Mouse (Mus musculus) thymus, postnatal 4 days (tissue): ENCODE data around the gene Nr2e1.
A peak's percentile ranks its signal among the peaks of the same experiment; 100 is the strongest.

ENCODE experiments used
- DNase-seq: peaks from one replicate; pipeline ENCODE4 v3.0.0; 2021

Nr2e1 gene

DNA sequence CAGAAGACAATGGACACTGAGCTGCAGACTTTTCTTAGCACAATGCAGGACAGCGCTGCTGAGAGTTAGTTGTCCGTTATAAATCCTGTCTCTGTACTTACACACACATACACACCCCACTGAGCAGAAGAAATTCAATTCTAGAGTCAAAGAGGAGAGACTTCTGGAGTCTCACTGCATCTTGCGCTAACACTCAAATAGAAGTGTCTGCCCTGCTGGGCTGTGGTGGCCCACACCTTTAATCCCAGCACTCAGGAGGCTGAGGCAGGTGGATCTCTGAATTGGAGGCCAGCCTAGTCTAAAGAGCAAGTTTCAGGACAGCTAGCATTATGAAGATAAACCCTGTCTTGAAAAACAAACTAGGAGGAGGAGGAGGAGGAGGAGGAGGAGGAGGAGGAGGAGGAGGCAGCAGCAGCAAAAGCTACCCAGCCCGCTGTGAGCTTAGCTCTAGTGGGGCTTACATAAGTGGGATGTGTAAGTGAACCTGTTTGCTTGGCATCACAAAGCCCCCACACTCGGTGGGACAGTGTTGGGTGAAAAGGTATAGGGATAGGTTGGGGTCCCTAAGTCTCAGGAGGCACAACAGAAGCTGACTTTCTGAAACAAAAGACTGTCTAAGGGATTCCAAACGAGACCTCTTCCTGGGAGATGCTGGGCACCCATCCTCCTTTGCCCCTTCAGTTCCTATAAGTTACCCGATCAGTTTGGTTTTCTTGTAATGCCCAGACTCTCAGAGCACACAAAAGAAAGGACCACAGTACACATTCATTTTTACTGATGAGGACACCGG, 4.7 kb upstream of the Nr2e1 start:
- no peak for DNase-seq

DNA sequence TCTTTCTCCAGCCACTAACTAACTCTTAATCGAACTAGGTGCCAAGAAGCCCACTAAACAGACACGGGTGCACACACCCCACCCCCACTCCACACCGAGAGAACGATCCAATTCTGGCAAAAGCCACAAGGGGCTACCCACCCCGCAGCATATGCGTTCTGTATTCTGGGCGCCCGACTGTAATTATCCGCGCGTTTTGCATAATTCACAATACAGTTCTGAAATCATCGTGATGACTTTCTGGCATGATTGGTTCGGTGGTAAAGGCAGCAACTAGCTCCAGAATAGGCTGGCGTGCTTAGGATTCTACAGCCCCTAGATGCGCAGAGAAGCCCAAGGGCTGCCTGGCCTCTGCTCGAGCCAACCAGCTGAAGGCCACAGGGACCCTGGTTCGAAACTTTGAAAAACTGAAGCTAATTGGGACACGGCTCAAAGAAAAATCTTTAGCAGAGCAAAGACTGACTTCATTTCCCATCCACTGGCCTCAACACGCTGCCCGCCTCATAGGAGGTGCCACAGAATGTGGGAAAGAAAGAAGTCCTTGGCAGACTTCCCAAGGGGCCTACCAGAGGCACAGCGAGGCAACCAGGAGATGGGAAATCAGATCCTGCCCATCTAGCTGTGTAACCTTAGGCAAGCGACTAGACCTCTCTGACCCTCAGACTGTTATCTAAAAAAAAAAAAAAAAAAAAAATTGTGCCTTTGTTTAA, 2.3 kb upstream of the Nr2e1 start:
- no peak for DNase-seq

DNA sequence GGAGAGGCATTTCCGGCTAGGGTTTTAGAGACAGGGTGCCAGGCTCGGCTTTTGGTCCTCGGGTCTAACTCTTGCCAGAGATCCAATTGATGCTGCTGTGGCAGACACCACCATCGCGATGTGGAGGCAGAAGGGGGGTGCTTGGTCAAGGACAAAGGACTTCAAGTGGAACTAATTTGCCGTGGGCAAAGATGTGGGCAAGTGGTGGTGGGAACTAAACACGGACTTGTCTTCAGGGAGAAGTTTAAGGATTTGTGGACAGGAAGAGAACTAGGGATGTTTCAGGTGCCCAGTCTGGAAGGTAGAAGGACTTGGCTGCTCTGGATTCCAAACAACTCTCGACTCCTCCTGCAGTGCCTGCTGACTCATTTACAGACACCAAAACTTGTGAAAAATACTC, 1.7 kb upstream of the Nr2e1 start:
- no peak for DNase-seq

DNA sequence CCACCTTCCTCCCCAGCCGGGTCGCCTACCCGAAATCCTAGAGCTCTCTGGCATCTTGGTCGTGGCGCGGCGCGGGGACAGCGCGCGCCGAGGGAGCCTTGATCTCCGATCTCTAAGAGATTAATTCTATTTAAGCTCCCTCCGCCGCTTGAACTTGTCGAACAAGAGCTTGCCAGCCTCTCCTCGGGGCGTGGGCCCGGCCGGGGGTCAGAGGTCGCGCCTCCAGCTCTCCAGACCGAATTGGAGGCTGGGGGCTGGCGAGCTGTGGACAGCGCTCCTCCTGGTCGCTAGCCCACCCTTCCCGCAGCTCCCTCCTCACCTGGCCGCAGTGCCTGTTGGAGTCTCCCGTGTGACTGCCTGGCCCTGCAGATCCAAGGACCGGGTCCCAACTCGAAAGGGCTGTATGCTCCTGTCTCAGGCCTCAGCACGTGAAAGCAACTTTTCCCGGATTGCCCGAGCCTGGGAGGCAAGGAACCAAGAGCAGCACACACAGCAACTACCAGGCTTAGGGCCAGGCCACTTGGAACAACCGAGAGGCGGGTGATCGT, 1.1 kb upstream of the Nr2e1 start:
- DNase-seq, result no peak

DNA sequence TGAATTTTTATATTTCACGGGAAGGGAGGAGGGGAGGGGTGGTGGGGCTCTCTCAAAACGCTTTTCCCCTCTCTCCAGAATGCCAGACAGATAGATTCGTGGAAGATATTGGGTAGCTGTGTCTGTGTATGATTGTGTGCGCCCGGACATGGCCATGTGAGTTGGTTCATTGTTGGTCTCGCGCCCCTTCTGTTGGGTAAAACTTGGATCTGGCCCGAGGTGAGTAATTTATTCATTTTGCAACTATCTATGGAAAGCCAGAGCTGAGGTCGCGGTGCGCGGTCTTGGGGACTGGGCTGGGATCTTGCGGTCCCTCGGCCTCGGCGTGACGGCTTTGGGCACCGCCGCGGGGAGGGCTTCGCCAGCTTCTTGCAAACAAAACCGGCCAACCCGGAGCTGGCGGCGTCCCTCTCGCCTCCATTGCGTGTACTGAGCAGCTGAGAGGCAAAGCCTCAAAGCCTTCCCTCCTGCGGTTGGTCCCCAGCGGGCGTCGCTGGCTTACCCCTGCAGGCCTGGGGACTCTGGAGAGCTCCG, 537 bp upstream of the Nr2e1 start:
- DNase-seq, result no peak

DNA sequence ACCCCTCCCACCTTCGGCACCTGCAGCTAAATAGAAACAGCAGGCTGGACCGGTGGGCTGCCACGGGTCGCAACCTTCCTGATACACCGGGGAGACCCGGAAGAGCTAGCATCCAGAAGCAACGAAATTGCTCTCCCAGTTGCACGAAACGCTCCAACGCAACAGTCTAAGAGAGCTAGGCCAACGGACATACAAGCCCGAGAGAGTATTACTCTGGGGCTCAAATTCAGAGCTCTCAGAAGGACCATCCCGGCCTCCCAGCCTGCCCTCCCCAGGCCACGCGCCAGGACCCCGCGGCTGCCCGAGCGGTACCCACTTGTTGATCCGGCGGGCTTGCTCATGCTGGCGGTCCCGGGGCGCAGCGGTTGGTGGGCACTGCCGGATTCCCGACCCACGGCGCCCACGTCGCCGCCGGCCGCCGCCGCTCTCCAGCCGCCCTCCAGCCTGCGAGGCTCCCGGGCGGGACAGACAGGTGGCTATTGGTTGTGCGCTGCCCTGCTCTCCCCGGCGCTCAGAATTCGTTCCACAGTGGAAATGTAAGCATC, 794 bp downstream of the Nr2e1 start:
- DNase-seq, result peak; percentile 26

DNA sequence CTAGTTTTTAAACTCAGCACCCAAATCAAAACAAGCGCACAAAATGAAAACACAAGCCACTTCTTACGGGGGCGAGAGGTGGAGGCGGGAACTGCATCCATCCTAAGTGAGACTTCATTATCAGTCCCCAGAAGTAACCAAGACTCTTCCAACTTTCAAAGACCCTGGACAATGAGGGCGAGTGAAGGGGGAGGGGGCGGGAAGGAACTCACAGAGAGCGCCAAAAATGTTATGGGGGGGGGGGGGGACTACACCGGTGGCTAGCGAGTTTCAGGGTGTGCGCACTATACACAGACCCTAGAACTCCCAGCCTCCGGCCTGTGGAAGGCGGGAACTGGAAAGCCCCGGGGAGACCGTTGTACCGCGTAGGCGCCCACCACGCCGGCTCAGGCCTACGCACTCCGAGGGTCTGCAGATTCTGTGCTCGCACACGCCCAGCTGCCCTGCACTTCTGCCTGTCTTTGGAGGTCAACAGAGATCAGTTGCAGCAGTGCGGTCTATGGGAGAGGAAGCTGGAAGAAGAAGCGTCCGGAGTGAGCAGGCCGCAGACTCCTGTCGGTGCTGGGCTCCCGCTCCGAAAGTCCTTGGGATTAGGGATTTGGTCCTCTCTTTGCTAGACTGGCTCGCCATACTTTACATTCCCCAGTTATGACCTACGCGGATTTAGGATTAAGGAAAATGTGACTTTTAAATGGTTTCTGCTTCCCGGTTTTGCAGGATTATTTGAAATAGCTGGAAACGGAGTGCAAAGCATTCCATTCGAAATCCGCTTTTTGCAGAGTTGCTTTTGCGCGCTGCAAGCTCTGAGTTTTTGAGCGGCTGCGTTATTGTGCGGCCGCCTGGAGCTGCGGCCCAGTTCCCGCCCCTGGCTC, 1.5 kb downstream of the Nr2e1 start:
- DNase-seq, result no peak

DNA sequence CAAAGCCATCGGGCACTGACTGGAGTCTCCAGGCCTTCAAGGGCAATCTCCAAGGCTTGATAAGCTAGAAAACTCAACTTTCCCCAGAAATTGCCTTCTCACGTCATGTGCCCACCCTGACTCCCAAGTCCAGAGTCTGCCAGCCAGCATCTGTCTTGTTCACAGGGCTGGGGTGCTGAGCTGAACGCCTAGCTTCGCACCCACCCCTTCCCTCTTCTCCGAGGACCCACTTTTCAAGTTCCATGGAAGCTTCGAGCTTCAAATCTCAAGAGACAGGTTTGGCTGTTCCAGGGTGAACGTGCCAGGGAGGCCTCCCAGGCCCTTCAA, 2.5 kb downstream of the Nr2e1 start:
- DNase-seq, result no peak

DNA sequence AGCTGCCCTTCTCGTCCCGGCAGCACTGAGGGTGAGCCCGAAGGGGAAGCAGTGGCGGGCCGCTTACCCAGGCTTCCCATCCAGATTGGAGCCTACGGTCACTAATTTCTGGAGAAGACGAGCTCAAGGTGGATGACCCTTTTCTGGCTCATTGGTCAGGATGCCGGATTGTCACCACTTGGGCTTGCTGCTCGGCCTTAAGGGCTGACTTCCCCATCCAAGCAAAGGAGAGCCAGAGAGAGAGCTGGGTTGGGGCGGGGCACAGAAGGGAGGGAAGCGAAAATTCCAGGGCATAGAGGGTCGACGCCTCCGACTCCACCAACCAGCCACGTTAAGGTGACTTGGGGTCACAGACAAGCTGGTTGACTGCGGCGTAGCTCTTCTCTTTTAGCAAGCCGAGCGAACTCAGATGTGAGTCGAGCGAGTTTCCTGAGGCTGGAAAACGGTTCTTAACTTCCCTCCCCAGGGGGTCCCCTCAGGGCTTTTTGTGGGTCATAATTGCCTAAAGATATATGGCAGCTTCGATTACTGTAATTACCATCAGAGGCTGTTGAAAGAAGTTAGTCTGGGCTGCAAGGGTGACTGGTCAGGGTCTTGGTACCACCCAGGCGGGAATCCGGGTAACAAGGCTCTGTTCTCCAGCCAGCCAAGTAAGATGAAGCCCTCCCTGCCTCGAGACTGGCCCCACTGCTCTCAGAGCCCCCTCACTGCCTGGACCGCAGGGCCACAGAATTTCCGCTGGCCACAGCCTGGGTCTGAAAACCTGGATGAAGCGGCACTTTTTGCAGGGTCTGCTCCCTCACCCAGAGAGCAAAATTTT, 3.1 kb downstream of the Nr2e1 start:
- no peak for DNase-seq

DNA sequence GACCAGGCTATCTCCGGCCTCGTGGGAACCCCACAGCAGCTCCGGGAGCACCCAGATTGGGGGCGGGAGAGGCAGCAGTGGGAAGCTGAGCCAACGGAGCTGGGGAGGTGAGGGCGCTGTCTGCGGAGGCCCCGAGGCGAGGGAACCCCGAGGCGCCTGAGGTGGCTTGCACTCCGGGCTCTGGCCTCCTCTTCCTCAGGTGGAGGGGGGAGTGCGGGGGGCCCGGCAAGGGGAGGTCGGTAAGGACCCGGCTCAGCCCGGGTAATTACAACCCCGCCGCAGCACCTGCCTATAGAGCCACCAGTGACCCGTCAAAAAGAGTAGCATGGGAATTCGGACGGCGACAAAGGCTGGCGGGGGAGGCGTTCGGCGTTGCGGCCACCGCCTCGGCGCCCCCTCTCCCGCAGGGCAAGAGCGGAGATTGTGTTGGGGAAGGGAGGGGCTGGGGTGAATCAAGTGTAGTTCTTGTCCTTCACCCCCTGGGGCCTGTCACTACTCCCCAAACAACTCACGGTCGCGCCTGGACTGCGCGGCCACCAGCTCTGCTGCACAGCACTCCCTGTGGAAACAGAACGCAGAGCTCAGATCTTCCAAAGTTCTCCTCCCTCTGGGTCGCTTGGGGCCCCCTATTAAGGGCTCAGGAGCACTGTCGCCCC, 3.8 kb downstream of the Nr2e1 start:
- DNase-seq, result peak; percentile 24

DNA sequence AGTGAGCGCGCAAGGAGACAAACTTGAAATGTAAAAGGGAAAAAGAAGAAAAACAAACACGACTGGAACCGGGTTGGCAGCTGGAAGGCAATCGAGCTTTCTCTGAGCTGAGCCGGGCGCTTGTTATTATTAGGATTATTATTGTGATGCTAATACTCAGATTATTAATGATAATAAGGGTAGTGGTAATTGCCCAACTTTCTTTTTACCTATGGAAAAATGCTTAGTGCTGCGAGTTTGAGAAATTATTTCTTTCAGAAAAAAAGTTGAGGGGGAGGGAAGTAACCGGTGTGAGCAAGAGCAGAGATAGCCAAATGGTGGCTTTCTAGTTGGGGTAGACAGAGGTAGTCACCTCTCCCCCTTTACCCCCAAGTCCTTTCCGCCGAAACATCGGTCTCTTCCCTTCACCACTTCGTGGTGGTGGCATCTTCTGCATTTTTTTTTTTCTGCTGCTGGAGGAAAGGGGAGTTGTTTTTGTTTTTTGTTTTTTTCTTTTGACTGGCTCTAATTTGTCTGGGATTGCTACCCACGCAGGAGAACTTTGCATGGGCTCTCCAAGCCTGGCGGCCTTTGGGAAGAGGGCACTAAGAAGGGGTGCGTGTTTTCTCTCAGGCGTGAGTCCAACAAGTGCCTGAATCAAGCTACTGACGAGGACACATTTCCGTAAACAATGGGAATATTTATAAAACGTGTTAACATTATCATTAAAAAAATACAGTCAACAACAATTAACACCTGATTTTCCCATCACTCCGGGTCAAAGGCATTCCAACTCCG, 4.5 kb downstream of the Nr2e1 start:
- no peak for DNase-seq

DNA sequence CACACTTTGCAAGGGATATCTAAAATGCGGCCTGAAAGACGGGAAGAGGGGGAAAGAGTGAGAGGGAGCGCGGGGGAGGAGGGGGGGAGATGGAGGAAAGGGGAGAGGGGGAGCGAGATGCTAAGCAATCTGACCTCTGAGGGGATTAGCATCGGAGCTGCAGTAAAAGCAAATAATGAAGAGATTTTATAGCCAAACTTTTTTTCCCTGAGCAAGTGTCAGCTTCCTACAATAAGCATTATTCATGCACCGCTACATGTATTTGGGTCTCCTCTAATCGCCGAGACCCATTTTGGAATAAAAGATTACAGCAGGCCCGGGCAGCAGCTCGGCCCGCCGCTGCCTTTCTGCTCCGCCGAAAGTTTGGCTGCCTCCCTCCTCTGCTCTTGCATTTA, 5.2 kb downstream of the Nr2e1 start:
- DNase-seq, result no peak

DNA sequence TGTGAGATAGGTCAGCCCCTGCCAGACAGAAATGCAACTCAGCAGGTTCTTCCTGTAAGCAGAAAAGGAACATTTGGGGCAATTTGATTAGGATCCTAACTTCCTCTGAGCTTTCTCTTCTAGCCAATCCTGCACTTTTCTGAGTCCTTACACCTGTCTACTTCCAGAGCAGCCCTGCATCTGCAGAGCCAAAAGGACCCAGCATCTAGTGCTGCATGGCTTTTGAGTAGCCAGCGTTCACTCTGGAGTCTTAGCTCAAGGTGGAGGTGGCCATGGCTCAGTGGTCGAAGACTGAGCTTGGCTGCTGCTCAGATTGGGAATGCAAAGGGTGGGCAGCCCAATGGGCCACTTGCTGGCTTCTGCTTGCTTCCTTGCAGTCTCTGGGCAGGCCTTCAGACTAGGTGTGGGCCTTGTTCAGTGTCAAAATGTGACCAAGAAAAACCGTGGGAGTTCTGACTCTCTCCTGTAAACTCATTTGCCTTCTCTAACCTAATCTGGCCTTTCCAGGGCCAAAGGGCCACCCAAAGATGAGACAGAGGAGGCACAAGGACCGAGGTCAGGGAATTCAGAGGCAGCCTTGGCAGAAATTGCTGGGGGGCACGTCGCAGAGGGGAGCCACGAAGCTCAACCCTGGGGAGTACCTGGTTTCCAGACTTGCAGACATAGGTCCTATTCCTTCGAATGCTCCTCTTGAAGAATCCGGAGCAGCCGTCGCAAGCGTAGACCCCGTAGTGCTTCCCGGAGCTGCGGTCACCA, 5.7 kb downstream of the Nr2e1 start:
- no peak for DNase-seq

DNA sequence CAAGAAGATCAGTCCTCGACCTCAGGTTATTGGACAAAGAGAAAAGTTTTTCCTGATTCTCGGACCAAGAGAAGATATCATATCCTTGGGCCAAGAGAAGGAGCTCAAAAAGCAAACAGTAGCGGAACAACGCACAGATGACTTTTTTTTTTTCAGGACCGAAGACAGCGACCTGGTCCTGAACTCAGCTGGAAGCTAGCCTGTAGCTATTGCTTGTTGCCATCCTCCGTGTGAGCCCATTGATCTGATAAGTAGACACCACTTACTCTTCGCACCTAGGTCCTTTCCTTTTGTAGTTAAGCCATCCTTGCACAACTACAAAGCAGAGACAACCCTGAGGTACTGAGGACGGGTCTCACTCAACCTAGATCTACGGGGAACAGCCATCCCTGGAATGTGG, 8.8 kb downstream of the Nr2e1 start:
- DNase-seq, result no peak

DNA sequence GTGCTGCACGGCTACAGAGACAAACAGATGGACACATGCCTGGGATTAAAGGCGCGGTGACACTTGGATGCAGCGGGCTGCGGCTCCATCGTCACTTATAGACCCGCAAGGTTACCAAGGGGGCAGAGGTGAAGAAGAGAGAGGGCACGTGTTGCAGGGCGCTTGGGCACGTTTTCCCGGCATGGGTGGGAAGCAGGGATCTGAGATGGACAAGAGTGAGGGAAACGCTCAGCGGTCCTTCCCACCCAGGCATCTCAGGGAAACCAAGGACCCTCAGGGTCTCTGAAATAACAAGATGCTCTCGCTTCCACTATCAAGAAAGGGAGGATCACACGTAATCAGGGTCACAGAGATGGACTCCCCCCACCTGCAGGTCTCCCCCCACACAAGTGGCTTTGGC, 10.5 kb downstream of the Nr2e1 start:
- DNase-seq, result no peak

DNA sequence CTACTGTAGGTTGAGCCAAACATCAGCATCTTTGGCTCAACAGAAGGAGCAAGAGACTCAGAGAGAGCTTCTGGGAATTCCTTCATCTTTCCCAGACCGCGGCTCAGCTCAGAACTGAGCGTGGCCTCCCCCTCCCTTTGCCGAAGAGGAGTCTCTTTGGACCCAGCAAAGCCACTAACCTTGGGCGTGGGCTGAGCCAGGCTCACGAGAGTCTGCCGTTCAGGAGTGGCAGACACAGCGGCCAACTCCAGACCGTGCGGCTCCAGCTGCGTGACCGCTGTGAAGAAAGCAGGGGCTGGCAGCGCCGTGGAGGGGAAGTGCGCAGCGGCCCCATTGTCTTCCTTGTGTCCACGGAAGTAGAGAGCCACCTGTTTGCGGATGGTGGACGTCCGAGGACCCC, 10.9 kb downstream of the Nr2e1 start:
- DNase-seq, result no peak

DNA sequence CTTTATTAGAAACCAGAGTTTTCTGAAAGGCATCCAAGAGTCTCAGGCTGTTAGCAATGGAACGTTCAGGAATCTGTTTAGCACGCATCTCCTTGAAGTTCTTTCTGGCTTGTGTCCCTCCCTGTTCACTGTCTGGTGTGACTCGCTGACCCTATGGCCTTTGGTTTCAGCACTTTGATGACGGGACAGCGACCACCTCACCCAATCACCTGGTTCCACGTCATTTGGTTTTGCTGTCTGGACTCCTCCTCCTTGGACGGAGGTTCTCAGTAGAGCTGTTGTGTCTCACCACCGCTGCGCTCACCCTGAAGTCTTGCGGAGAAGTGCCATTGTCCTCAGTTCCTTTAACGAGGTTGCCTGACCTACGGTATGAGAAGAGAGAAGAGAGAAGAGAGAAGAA, 21.2 kb downstream of the Nr2e1 start:
- DNase-seq, result peak; percentile 13

DNA sequence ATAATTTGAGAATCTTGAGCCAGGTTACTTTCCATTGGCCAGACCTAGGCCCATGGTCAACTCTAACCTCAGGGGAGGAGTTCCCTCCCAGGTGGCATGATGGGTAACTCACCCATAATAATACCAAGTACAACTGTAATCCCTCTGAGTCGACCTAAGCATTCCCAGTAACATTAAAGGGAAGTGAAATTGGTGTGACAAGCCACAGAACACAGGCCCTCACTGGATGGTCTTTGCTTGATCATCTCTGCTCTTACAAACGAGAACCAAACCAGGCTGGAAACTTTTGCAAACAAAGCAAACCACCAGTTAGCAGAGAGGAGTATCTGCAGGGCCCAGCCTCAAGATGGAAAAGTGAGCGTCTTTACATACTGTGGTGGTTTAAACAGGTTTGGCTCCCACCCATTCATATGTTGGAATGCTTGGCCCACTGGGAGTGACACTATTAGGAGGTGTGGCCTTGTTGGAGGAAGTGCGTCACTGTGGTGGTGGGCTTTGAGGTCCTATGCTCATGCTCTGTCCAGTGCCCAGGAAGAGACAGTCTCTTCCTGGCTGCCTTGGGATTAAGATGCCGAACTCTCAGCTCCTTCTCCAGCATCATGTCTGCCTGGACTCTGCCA, 23.7 kb downstream of the Nr2e1 start:
- no peak for DNase-seq

DNA sequence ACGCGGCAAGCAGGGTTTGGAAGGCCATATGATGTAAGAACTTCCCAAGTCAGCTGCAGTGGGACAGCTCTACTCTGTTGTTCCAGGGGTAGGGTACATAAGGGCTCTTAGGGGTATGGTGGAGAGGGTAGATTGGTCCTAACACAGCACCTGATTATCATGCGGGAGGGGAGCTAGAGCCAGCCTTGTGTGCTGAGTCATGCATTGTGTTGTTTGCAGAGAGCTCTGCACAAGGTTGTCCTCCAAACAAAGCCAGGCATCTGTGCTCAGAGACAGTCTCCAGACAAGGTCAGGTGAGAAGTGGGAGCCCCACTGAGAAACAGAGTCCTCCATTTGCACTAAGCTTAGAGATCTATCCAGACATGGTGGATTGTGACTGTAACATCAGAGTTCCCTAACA, 36.9 kb downstream of the Nr2e1 start:
- no peak for DNase-seq
